Mouse (Mus musculus): ENCODE measurements around the gene Tmem184c. TPM values are rescaled to one million over a fixed set of nuclear protein-coding genes. Genes with fewer than 3 reads are reported as not detected.
A peak's percentile ranks its signal among the peaks of the same experiment; 100 is the strongest.

The Tmem184c gene
- total and polyA plus RNA-seq, 2 experiments from 2014 or later: 56.2 to 65.5 TPM

DNA sequence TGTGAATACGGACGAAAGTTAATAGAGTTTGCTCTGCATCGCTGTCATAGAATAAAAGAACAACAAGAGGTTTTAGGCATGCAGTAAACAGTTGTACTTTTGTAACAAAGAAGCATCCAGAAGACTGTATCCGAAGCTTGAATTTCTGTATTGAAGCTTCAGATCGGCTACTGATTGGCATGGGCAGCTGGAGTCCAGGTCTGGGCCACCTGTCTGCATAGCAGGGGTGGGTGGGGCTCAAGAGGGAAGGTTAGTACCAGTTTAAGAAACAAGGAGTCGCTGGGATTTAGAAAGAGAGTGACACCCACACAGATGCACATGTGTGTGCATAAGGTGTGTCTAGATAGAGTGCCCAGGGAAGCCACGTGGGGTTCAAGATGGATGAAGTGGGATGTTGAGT is 32.8 kb downstream of the Tmem184c start:
- no peak for TF ChIP-seq CTCF (IDR thresholded peaks at IDR 0.05; ENCODE audit: low read depth)
- WGBS: 93% methylated on average over 7 of the region's 7 CpGs
- DNase-seq: no peak
- Histone ChIP-seq H3K4me3 (ENCODE audit: low read depth, low read length) (no peak overlapping the region), H3K27me3 (ENCODE audit: insufficient read depth, low read length) (no peaks in the 10 kb centered on the region), H3K36me3 (ENCODE audit: insufficient read depth) (peaks cover 38% of the 10 kb centered on the region), H3K27ac (ENCODE audit: low read depth, low read length) (no peak overlapping the region), H3K9ac (no peak overlapping the region), H3K4me2 (ENCODE audit: low read depth) (no peak overlapping the region), H3K4me1 (ENCODE audit: insufficient read depth) (no peaks in the 10 kb centered on the region), H3K9me3 (ENCODE audit: low read length) (no peaks in the 10 kb centered on the region)
- ATAC-seq: no peak

DNA sequence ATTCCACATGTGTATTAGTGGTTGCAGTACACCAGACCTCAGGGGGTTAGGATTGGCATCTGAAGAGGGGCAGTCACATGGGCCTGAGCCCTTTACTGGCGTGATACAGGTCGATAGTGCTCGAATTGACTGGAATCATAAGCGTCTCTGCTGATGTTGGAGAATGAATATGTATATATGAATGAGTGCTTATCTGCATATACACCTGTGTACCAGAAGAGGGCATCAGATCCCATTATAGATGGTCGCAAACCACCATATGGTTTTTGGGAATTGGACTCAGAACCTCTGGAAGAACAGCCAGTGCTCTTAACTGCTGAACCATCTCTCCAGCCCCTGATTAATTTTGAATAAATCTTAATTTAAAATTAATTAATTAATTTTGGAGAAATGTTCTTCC is 36.3 kb downstream of the Tmem184c start:
- no peak overlapping the region for H3K27ac ChIP-seq (ENCODE audit: low read depth, low read length)
- TF ChIP-seq CTCF (IDR thresholded peaks at IDR 0.05; ENCODE audit: low read depth): peak; percentile 33
- H3K4me1 ChIP-seq (ENCODE audit: insufficient read depth): no peaks in the 10 kb centered on the region
- no peak for ATAC-seq
- no peak for DNase-seq
- no peak overlapping the region for H3K4me2 ChIP-seq (ENCODE audit: low read depth)
- H3K4me3 ChIP-seq (ENCODE audit: low read depth, low read length): no peak overlapping the region
- peaks cover 30% of the 10 kb centered on the region for H3K36me3 ChIP-seq (ENCODE audit: insufficient read depth)
- no peaks in the 10 kb centered on the region for H3K9me3 ChIP-seq (ENCODE audit: low read length)
- no peak overlapping the region for H3K9ac ChIP-seq
- WGBS: 86% methylated on average over 5 of the region's 5 CpGs
- H3K27me3 ChIP-seq (ENCODE audit: insufficient read depth, low read length): no peaks in the 10 kb centered on the region

DNA sequence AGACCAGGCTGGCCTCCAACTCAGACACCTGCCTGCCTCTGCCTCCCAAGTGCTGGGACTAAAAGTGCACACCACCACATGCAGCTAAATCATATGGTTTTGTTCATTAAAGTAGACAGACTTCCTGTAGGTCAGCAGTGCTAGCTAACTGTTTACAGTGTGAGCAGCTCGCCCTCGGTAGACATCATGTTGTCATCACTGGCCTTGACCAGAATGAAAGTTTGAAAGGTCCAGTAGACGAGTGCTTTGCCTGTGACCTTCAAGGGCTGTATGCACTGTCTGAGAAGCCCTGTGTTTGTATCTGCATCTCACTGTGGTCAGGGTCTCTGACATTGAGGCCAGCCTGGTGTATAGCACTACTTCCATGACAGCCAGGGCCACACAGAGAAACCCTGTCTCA is 49.1 kb downstream of the Tmem184c start:
- no peak for TF ChIP-seq CTCF (IDR thresholded peaks at IDR 0.05; ENCODE audit: low read depth)
- no peak overlapping the region for H3K4me2 ChIP-seq (ENCODE audit: low read depth)
- no peak overlapping the region for H3K4me3 ChIP-seq (ENCODE audit: low read depth, low read length)
- WGBS: 93% methylated on average over 3 of the region's 3 CpGs
- H3K36me3 ChIP-seq (ENCODE audit: insufficient read depth): peaks cover 63% of the 10 kb centered on the region
- DNase-seq (no peak), ATAC-seq (no peak)
- H3K9ac ChIP-seq: no peak overlapping the region
- no peaks in the 10 kb centered on the region for H3K9me3 ChIP-seq (ENCODE audit: low read length)
- H3K4me1 ChIP-seq (ENCODE audit: insufficient read depth): no peaks in the 10 kb centered on the region
- H3K27ac ChIP-seq (ENCODE audit: low read depth, low read length): no peak overlapping the region
- H3K27me3 ChIP-seq (ENCODE audit: insufficient read depth, low read length): no peaks in the 10 kb centered on the region

DNA sequence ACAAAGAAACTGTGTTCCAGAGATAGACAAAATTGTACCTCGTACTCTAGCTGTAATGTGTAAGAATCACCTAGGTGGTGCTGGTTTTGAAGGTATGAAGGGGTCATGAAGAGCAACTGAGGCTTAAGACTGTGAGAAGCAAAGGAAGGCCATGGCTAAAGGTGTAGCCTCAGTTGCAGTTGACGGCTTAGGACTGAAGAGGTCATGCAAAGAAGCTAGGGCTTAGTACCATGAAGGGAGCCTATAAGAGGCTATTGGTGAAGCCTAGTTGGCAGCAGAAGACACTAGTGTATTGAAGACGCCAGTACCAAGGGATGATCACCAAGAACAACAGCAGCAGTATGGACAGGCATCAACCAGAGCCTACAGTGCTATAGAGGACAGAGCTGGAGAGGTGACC is 58.0 kb downstream of the Tmem184c start:
- DNase-seq (no peak), ATAC-seq (no peak)
- H3K27me3 ChIP-seq (ENCODE audit: insufficient read depth, low read length): no peaks in the 10 kb centered on the region
- no peak for TF ChIP-seq CTCF (IDR thresholded peaks at IDR 0.05; ENCODE audit: low read depth)
- peaks cover 30% of the 10 kb centered on the region for H3K36me3 ChIP-seq (ENCODE audit: insufficient read depth)
- no peak overlapping the region for H3K4me2 ChIP-seq (ENCODE audit: low read depth)
- H3K9me3 ChIP-seq (ENCODE audit: low read length): no peaks in the 10 kb centered on the region
- H3K4me3 ChIP-seq (ENCODE audit: low read depth, low read length): no peak overlapping the region
- no peaks in the 10 kb centered on the region for H3K4me1 ChIP-seq (ENCODE audit: insufficient read depth)
- WGBS: 99% methylated on average over 3 of the region's 3 CpGs
- H3K9ac ChIP-seq: no peak overlapping the region
- no peak overlapping the region for H3K27ac ChIP-seq (ENCODE audit: low read depth, low read length)

DNA sequence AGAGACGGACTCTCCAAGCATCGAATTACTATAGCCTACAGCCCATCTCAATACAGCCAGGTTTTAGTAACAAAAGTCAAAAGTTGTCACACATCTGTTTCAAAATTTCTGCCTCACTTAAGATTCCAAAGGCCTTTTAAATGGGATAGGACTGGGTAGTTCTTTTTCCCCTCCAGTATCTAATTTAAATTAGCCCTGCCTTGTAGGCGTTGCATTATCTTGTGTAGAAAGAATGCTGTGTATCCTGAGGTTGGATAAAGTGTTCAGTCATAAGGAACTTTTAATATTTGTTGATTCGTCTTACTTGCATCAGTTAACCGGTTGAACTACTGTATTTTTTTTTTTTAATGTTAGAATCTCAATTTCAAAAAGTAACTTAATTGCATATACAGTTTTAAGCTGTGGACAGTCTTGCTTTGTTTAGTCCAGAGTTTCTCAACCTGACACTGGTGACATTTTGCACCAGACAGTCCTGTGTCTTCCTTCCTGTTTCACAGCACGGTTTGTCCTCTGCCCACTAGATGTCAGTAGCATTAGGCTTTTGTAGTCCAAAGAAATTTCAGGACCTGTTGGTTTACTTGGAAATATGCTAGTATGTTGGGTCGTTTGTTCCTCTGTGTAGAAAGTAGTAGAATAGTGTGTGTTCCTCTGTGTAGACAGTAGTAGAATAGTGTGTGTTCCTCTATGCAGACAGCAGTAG is 60.5 kb downstream of the Tmem184c start:
- DNase-seq: peak; percentile 40
- Histone ChIP-seq H3K4me2 (ENCODE audit: low read depth) (peak overlapping the region; percentile 67), H3K9me3 (ENCODE audit: low read length) (no peaks in the 10 kb centered on the region), H3K9ac (peak overlapping the region; percentile 77), H3K36me3 (ENCODE audit: insufficient read depth) (peaks cover 12% of the 10 kb centered on the region), H3K4me3 (ENCODE audit: low read depth, low read length) (peak overlapping the region; percentile 67), H3K27me3 (ENCODE audit: insufficient read depth, low read length) (no peaks in the 10 kb centered on the region), H3K27ac (ENCODE audit: low read depth, low read length) (0 out of 2 replicates have a peak overlapping the region, but pooled peaks have one; percentile 69), H3K4me1 (ENCODE audit: insufficient read depth) (no peaks in the 10 kb centered on the region)
- 22% methylated on average over 7 of the region's 7 CpGs for WGBS
- peak; percentile 73 for TF ChIP-seq CTCF (IDR thresholded peaks at IDR 0.05; ENCODE audit: low read depth)
- ATAC-seq: no peak

DNA sequence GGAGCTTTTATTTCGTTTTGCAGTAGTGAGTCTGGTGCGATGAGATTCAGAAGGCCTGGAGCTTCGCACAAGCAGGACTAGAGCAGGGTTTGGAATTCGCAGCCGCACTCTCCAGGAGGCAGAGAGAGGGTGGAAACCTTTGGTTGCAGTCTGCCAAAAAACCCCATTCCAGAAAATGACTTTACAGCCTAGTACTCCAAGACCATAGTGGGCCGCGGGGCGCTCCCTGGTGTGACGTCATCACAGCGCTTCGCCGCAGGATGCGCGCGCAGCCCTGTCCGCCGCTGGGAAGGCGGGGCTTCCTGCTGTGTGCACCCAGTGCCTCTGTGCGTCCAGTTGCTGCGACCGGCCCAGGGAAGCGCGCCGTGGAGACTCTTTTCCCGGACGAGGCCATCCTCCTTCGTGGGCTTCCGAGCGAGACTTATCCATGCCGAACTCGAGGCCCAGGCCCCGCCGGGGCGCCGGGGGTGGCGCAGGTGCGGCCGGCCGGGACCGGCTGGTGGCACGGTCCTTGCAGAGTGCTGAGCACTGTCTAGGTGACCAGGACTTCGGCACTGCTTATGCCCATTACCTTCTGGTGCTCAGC is 61.3 kb downstream of the Tmem184c start, which contains the start of gene Prmt9:
Gene Prmt9 (plus strand): TSS at position 277 of the 586 bp plus-strand sequence.
- Histone ChIP-seq H3K4me3 (ENCODE audit: low read depth, low read length) (peak within 1 kb of the TSS; percentile 67), H3K27me3 (ENCODE audit: insufficient read depth, low read length) (no peaks in the 10 kb centered on the region), H3K4me2 (ENCODE audit: low read depth) (peak within 1 kb of the TSS; percentile 67), H3K9me3 (ENCODE audit: low read length) (no peaks in the 10 kb centered on the region), H3K36me3 (ENCODE audit: insufficient read depth) (peaks cover 12% of the 10 kb centered on the region), H3K27ac (ENCODE audit: low read depth, low read length) (peak within 1 kb of the TSS; percentile 69), H3K4me1 (ENCODE audit: insufficient read depth) (no peaks in the 10 kb centered on the region), H3K9ac (peak within 1 kb of the TSS; percentile 77)
- WGBS: 2% methylated on average over 42 of the region's 42 CpGs
- DNase-seq (peak; percentile 96), ATAC-seq (peak; percentile 97)
- TF ChIP-seq CTCF (IDR thresholded peaks at IDR 0.05; ENCODE audit: low read depth): no peak; the same call in 1 of the 2 replicates

Other genes with a start within 250 kb of the Tmem184c start
- 4.5 and 5.1 TPM in 2 replicates for gene Arhgap10, start 92.7 kb downstream of the Tmem184c start, total RNA-seq (2014; rRNA removed)
- 2.7 and 3.3 TPM in 2 replicates for gene Arhgap10, start 92.7 kb downstream of the Tmem184c start, polyA plus RNA-seq (2015; fragmentation: Nextera tagmentation; extraction: Ambion mirVana)
- gene Prmt9, start 61.3 kb downstream of the Tmem184c start, total RNA-seq (2014; rRNA removed): 29.5 and 30.2 TPM in 2 replicates
- 18.5 and 21.0 TPM in 2 replicates for gene Prmt9, start 61.3 kb downstream of the Tmem184c start, polyA plus RNA-seq (2015; fragmentation: Nextera tagmentation; extraction: Ambion mirVana)
- 3.1 and 3.8 TPM in 2 replicates for gene Ednra, start 113.8 kb upstream of the Tmem184c start, total RNA-seq (2014; rRNA removed)
- 3.4 and 3.5 TPM in 2 replicates for gene Ednra, start 113.8 kb upstream of the Tmem184c start, polyA plus RNA-seq (2015; fragmentation: Nextera tagmentation; extraction: Ambion mirVana)

Data from forebrain, postnatal 0 days (tissue).